Mouse (Mus musculus) ES-E14 (cell line): ENCODE measurements around the gene Itsn2. TPM values are rescaled to one million over a fixed set of nuclear protein-coding genes. Genes with fewer than 3 reads are reported as not detected.
"Not testable (repeated sequence)": the region's sequence is repeated elsewhere in the genome, so short reads cannot be mapped to it uniquely, and the experiment has no call there.

Experiments
- DNase-seq: peaks from one replicate; pipeline ENCODE4 v3.0.0-alpha.2; 2013; ENCODE audit warnings: low read depth, low spot score
- H3K27ac ChIP-seq: 2 replicates; pipeline ENCODE4 v1.5.1; 2012; ENCODE audit warnings: low read depth, mild to moderate bottlenecking, low read length, moderate library complexity, mixed read lengths; ENCODE audit not compliant: poor library complexity, insufficient read depth, severe bottlenecking
- H3K36me3 ChIP-seq: 2 replicates; pipeline ENCODE4 v1.6.1; 2012; ENCODE audit warnings: mild to moderate bottlenecking, low read length, moderate library complexity, mixed read lengths; ENCODE audit not compliant: control insufficient read depth, poor library complexity, insufficient read depth, severe bottlenecking
- H3K4me1 ChIP-seq, 2 experiments: fragments of 150-350 bp in 1 of 2; sonication (generic) in 1 of 2; 2 replicates each; pipeline ENCODE4 v1.6.1; 2012; ENCODE audit warnings: low read length in 2 of 2, mild to moderate bottlenecking in 1 of 2, mixed read lengths in 1 of 2; ENCODE audit not compliant: control insufficient read depth in 2 of 2, insufficient read depth in 2 of 2, poor library complexity in 1 of 2
- H3K4me3 ChIP-seq, 2 experiments: fragments of 150-350 bp in 1 of 2; sonication (generic) in 1 of 2; 2 replicates each; pipeline ENCODE4 v1.5.1; 2012; ENCODE audit warnings: low read length in 2 of 2, low read depth in 1 of 2, mild to moderate bottlenecking in 1 of 2, mixed read lengths in 1 of 2; ENCODE audit not compliant: insufficient read depth in 1 of 2, poor library complexity in 1 of 2, severe bottlenecking in 1 of 2
- H3K9ac ChIP-seq: 2 replicates; pipeline ENCODE4 v1.6.1; 2012; ENCODE audit warnings: low read depth, mild to moderate bottlenecking, low read length, mixed read lengths; ENCODE audit not compliant: poor library complexity, insufficient read depth, severe bottlenecking
- H3K9me3 ChIP-seq: fragments of 150-350 bp; sonication (generic); 2 replicates; pipeline ENCODE4 v1.6.1; 2012; ENCODE audit warnings: low read depth, mild to moderate bottlenecking, low read length; ENCODE audit not compliant: control insufficient read depth, insufficient read depth
- CHD2 ChIP-seq: IDR thresholded peaks from 2 replicates; pipeline ENCODE4 v1.6.1; 2014; ENCODE audit warnings: mild to moderate bottlenecking, low read depth, low read length, inconsistent platforms
- HCFC1 ChIP-seq: IDR thresholded peaks from 2 replicates; pipeline ENCODE4 v1.6.1; 2012; ENCODE audit warnings: low read length, inconsistent platforms, borderline replicate concordance; ENCODE audit not compliant: insufficient read depth
- MAFK ChIP-seq: IDR thresholded peaks from 2 replicates; pipeline ENCODE4 v1.6.1; 2014; ENCODE audit warnings: mild to moderate bottlenecking, low read depth, low read length, inconsistent platforms; ENCODE audit not compliant: insufficient read depth
- ZC3H11A ChIP-seq: IDR thresholded peaks from 2 replicates; pipeline ENCODE4 v1.6.1; 2012; ENCODE audit warnings: low read depth, mild to moderate bottlenecking, inconsistent platforms, low read length, borderline replicate concordance
- ZNF384 ChIP-seq: IDR thresholded peaks from 2 replicates; pipeline ENCODE4 v1.6.1; 2012; ENCODE audit warnings: low read depth, low read length, inconsistent platforms
- in situ Hi-C, 2 experiments: fragments of 600-800 bp; cut with MboI; formaldehyde crosslinking; loops; one replicate each; pipeline ENCODE4 v1.15.1; 2025; ENCODE audit warnings: low sequenced_read_pairs in 2 of 2, inconsistent platforms in 1 of 2; ENCODE audit not compliant: unreplicated experiment in 2 of 2
- total RNA-seq: library from RNA; depleted of rRNA; stranded (reverse); fragments of 300-350 nt; gene quantifications from 2 replicates; pipeline ENCODE4 v1.2.3, GENCODE M21; 2012

Itsn2 gene
- total RNA-seq, 1 experiment, result 35.4 TPM

GRCm38 (mm10) chr12:4688386-4688785 lies 95.9 kb downstream of the Itsn2 start:
- H3K4me3 ChIP-seq, result no peak overlapping the region
- no peak overlapping the region for H3K27ac ChIP-seq
- in situ Hi-C loops, result no loop called here
- H3K9ac ChIP-seq, result no peak overlapping the region
- no peak for DNase-seq
- no peak for TF ChIP-seq CHD2
- H3K4me1 ChIP-seq, result no peaks in the 10 kb centered on the region
- no peaks in the 10 kb centered on the region for H3K9me3 ChIP-seq
- no peaks in the 10 kb centered on the region for H3K36me3 ChIP-seq

GRCm38 (mm10) chr12:4689341-4689740 lies 96.9 kb downstream of the Itsn2 start:
- H3K36me3 ChIP-seq, result no peaks in the 10 kb centered on the region
- no peaks in the 10 kb centered on the region for H3K4me1 ChIP-seq
- no peak overlapping the region for H3K27ac ChIP-seq
- in situ Hi-C loops, result no loop called here
- H3K9me3 ChIP-seq, result no peaks in the 10 kb centered on the region
- TF ChIP-seq CHD2, result no peak
- TF ChIP-seq ZC3H11A, result no peak
- TF ChIP-seq MAFK, result no peak
- no peak for TF ChIP-seq ZNF384
- no peak for TF ChIP-seq HCFC1
- no peak for DNase-seq
- no peak overlapping the region for H3K4me3 ChIP-seq
- H3K9ac ChIP-seq, result no peak overlapping the region

GRCm38 (mm10) chr12:4691193-4691592 lies 98.8 kb downstream of the Itsn2 start:
- no peaks in the 10 kb centered on the region for H3K9me3 ChIP-seq
- no peak overlapping the region for H3K27ac ChIP-seq
- in situ Hi-C loops, result no loop called here
- H3K36me3 ChIP-seq, result no peaks in the 10 kb centered on the region
- TF ChIP-seq MAFK, result no peak
- TF ChIP-seq ZC3H11A, result no peak
- TF ChIP-seq CHD2, result no peak
- TF ChIP-seq HCFC1, result no peak
- DNase-seq, result no peak
- H3K4me3 ChIP-seq, result no peak overlapping the region
- no peaks in the 10 kb centered on the region for H3K4me1 ChIP-seq
- no peak overlapping the region for H3K9ac ChIP-seq

- in situ Hi-C loops, result no loop called here
- H3K4me3 ChIP-seq, result no peak overlapping the region
- no peak for TF ChIP-seq HCFC1
- no peak for TF ChIP-seq CHD2
- no peak for TF ChIP-seq ZNF384
- no peak for TF ChIP-seq ZC3H11A
- H3K4me1 ChIP-seq, result peaks cover 0 to 5% of the 10 kb centered on the region in 2 experiments; a peak in 1 of 4 replicates
- no peak for DNase-seq
- H3K9me3 ChIP-seq, result no peaks in the 10 kb centered on the region
- H3K36me3 ChIP-seq, result 0 out of 2 replicates have a peak, but pooled peaks cover 1% of the 10 kb centered on the region
- no peak overlapping the region for H3K9ac ChIP-seq
- no peak overlapping the region for H3K27ac ChIP-seq
These were observed 102.1 kb downstream of the Itsn2 start for GRCm38 (mm10) chr12:4694534-4694933.

GRCm38 (mm10) chr12:4705626-4706025 lies 113.2 kb downstream of the Itsn2 start:
- H3K4me3 ChIP-seq, in situ Hi-C loops, H3K4me1 ChIP-seq, H3K27ac ChIP-seq, DNase-seq, H3K9ac ChIP-seq, H3K9me3 ChIP-seq: not testable (repeated sequence)
- peaks cover 13% of the 10 kb centered on the region; the same call in 1 of the 2 replicates for H3K36me3 ChIP-seq
